Mouse (Mus musculus): ENCODE data around the gene Phf5a.
A peak's percentile ranks its signal among the peaks of the same experiment; 100 is the strongest.

The Phf5a gene

DNA sequence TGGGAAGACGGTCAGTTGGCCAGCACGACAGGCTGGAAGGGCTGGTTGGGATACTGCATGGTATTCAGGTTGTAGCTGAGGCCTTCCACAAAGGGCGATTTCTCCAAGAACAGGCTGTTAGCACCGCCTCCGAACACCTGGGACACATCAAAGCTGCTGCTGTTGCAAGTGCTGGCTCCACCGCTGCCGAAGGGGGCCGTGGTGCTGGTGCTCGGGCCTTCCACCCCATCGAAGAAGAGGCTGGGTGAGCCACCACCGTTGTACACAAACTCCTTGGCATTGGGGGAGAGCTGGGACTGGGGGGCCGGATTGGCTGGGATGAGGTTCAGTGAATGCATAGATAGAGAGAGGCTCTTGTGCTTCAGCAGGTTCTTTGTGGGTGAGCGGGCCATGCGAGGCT is 21.0 kb downstream of the Phf5a start:
- no peak for DNase-seq (ENCODE audit: low read depth in 1 of 2, low spot score in 2 of 2)

- no peak for DNase-seq (ENCODE audit: low read depth in 1 of 2, low spot score in 2 of 2)
These were observed 22.6 kb downstream of the Phf5a start for GRCm38 (mm10) chr15:81849104-81849503.

- DNase-seq (ENCODE audit: low read depth in 1 of 2, low spot score in 2 of 2) = peak in 1 of 2 experiments; percentile 63
These were observed 23.4 kb downstream of the Phf5a start for GRCm38 (mm10) chr15:81848301-81848700.

- no peak for DNase-seq (ENCODE audit: low read depth in 1 of 2, low spot score in 2 of 2)
These were observed 23.9 kb downstream of the Phf5a start for GRCm38 (mm10) chr15:81847861-81848260.

GRCm38 (mm10) chr15:81847161-81847560 is 24.6 kb downstream of the Phf5a start:
- no peak for DNase-seq (ENCODE audit: low read depth in 1 of 2, low spot score in 2 of 2)

GRCm38 (mm10) chr15:81846755-81847154 is 25.0 kb downstream of the Phf5a start:
- DNase-seq (ENCODE audit: low read depth in 1 of 2, low spot score in 2 of 2) = no peak

- peak; percentile 64 to 75 for DNase-seq (ENCODE audit: low read depth in 1 of 2, low spot score in 2 of 2)
These were observed 26.0 kb downstream of the Phf5a start for GRCm38 (mm10) chr15:81845724-81846123.

DNA sequence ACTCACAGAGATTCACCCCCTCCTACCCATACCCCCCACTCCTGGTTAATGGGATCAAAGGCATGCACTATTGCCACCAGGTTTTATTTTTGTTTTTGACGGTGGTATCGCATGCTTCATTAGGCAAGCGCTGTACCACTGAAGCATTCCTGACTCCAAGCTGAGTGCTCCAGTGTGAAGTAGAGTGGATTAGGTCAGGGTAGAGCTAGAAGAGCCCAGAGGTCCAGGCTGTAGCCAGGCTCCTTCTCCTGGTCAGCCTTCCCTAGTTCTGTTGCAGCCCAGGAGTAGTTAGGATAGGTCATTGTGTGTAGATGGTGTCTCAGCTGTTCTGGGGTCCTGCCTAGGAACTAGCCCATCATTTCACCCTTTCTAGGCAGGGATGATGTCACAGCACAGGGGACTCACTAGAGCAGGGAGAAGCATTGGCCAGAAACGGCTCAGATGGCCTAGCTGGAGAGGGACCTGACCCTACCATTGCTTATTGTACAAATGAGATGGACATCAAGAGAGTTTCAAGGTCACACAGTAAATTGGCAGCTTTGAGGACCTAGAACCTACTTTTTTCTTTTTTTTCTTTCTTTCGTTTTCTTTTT is 26.6 kb downstream of the Phf5a start:
- no peak for DNase-seq (ENCODE audit: low read depth in 1 of 2, low spot score in 2 of 2)

DNA sequence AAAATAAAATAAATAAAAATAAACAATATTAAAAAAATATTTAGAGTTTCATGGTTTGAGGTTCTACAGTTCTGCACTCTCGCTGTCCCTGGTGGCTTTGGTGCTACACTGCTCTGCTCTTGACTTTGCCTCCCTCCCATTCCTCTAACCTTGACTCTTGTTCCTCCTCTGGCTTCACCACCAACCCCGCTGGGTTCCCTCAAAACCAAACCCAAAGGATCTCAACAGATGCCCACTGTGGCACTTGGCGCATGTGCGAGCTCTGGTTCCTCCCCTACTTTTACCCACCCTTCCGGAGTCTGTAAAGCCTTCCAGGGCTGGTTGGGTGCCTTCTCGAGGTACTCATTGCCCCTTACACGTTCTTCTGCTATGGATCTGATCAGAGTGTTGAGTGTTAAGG is 29.4 kb downstream of the Phf5a start:
- no peak for DNase-seq (ENCODE audit: low read depth in 1 of 2, low spot score in 2 of 2)

- DNase-seq (ENCODE audit: low read depth in 1 of 2, low spot score in 2 of 2) = no peak
These were observed 31.4 kb downstream of the Phf5a start for GRCm38 (mm10) chr15:81840306-81840705.

DNA sequence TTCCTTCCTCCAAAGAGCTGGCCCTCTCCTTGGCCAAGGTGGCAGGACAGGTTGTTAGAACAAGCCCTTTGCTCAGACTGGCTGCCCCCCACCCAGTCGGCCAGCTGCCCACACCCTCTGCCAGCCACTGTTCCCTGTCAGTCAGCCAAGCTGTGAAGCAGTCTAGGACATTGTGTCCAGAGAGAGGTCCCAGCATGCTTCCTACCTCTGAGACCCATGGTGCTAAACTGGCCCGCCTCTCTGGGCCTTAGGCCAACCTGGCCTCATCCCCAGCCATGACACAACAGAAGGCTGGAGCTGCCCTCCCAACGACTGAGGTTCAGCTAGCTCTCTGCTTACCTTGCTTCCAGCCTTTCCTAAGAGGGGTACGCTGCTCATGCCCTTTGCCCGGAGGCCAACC is 32.1 kb downstream of the Phf5a start:
- DNase-seq (ENCODE audit: low read depth in 1 of 2, low spot score in 2 of 2) = no peak

DNA sequence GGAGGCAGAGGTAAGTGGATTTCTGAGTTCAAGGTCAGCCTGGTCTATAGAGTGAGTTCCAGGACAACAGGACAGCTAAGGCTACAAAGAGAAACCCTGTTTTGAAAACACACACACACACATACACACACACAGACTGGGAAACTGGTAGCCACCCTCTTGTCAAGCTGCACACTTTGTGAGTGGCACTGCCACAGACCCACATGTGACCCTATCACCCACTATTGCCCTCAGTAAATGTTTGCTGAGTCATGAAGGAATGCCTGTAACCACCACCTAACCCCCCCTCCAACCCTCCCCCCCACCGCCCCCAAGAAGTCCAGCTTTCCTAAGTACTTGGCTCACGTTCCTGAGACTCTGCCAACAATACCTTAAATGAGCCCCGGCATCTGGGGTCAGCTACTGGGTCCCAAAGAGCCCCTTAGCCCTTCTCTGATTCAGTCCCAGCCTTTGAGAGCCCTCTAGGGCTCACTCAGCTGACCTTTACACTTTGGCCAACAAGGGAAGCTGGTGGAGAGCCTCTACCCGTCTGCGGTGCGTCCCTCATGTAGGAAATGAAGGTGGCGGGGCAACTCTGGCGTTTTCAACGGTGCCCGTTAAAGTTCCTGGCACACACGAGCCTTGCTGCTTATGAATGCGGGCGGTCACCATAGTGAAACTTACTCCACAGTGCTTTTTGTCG is 33.0 kb downstream of the Phf5a start:
- no peak for DNase-seq (ENCODE audit: low read depth in 1 of 2, low spot score in 2 of 2)

- DNase-seq (ENCODE audit: low read depth in 1 of 2, low spot score in 2 of 2) = no peak
These were observed 34.5 kb downstream of the Phf5a start for GRCm38 (mm10) chr15:81836966-81837920.

GRCm38 (mm10) chr15:81836124-81836821 is 35.4 kb downstream of the Phf5a start:
- peak; percentile 48 to 59 for DNase-seq (ENCODE audit: low read depth in 1 of 2, low spot score in 2 of 2)

- no peak for DNase-seq (ENCODE audit: low read depth in 1 of 2, low spot score in 2 of 2)
These were observed 36.5 kb downstream of the Phf5a start for GRCm38 (mm10) chr15:81835007-81835880.

GRCm38 (mm10) chr15:81834171-81834841 is 37.4 kb downstream of the Phf5a start:
- no peak for DNase-seq (ENCODE audit: low read depth in 1 of 2, low spot score in 2 of 2)

DNA sequence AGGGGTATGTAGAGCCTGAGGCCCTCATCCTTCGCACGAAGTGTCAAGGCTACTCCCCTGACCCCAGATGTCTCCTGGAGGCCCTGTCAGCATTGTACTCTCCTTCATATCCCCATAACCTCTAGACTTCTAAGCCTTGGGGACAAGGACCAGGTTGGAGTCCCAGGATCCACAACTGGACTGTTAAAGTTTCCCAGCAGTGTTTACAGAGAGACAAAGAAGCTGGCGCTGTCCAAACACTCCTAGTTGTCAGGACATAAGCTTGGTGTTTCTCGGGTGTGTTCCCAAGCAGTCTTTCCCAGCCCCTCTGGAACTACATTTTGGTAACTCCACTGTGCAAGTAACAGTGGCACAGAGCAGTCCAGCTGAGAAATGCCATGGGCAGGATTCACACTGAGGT is 38.2 kb downstream of the Phf5a start:
- no peak for DNase-seq (ENCODE audit: low read depth in 1 of 2, low spot score in 2 of 2)

- DNase-seq (ENCODE audit: low read depth in 1 of 2, low spot score in 2 of 2) = no peak
These were observed 39.5 kb downstream of the Phf5a start for GRCm38 (mm10) chr15:81832219-81832618.

DNA sequence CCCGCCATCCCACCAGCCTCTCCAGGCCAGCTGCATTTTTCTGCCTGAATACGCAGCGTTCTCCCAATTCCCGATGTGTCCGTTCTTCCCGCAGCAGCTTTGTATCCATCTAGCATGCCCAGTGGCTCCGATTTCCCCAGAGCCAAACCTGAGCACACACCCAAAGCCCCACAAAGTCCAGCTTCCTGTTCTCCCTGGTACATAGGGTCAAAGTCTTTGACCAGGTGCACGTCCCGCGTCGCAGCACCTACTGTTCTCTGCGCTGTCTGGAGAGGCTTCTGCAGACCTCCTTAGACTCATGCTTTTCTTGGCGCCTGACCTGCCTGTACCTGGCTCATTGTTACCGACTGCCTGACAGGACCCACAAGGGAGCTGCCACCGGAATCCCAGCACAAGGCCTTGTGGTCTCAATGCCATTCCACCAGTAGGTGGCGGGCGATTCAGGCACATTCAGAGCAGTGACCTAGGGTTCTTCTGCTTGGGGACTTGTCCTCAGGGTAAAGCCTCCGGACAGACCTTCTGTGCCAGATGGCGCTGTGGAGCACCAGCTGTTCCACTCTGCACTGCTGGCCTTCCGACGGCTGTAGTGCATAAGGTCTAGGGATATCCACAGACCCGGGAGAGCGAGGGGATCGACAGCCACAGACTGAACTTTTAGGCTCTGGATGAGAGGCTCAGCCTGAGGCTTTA is 40.4 kb downstream of the Phf5a start:
- peak; percentile 72 to 83 for DNase-seq (ENCODE audit: low read depth in 1 of 2, low spot score in 2 of 2)
